Mouse (Mus musculus): ENCODE data around the gene Bcar3.

DNA sequence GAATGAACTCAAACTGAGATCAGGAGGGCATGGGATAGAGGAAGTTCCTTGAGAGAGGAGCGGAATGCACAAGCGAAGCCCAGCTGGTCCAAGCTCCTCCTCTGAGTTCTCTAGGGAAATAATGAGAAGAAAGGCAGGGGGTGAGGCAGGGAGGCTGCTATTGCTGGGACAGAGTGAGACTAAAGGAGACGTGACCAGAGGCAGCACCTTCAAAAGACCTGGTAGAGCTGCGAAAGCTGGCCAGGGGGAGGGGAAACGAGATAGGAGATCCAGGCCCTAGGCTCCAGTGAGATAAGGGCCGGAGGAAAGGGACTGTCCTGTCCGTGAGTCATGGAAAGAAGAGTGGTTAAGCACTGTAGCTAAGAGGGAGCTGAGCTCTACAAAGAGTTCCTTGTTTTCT lies 20.0 kb downstream of the Bcar3 start:
- TF ChIP-seq CTCF (IDR thresholded peaks at IDR 0.05; ENCODE audit: insufficient read depth, low read length): no peak
- no peak for TF ChIP-seq POLR2A (IDR thresholded peaks at IDR 0.05; ENCODE audit: borderline replicate concordance, extremely low read depth, low read depth, low read length)

Measured in lung, adult 2 months (tissue).